Mouse (Mus musculus): ENCODE data around the gene Ston2.
A peak's percentile ranks its signal among the peaks of the same experiment; 100 is the strongest.

DNA sequence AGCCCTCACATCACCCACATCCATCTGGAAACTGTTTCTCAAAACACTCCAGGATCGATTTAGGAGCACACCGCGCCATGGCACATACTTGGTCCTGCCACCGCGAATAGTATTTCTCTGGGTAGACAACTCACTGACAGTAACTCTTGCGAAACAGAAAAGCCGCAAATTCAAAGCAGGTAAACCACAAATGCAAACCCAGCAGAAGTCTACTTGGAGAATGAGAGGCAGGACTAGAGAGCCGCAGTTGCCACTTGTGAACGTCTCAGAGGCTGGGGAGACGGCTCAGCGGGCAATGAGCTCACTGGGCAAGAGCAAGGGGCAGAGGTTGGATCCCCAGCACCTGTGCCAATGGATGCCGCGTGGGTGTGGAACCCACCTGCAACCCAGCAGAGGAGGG is 22.7 kb downstream of the Ston2 start:
- TF ChIP-seq MYOG (IDR thresholded peaks at IDR 0.05; ENCODE audit: control insufficient read depth in 1 of 3, insufficient read depth in 1 of 3, insufficient read length in 2 of 3, low read depth in 2 of 3) (peak in 1 of 3 experiments; percentile 13), POLR2AphosphoS2 (IDR thresholded peaks at IDR 0.05; ENCODE audit: insufficient read length, low read depth) (no peak), REST (IDR thresholded peaks at IDR 0.05; ENCODE audit: insufficient read depth, insufficient read length) (no peak), POLR2A (IDR thresholded peaks at IDR 0.05; ENCODE audit: insufficient read length, low read depth) (no peak), CEBPB (IDR thresholded peaks at IDR 0.05; ENCODE audit: insufficient read depth, poor library complexity, severe bottlenecking) (peak; percentile 62; the same call in 1 of the 2 replicates), MAX (IDR thresholded peaks at IDR 0.05; ENCODE audit: low read depth) (no peak), MYOD1 (IDR thresholded peaks at IDR 0.05; ENCODE audit: control insufficient read depth in 1 of 3, insufficient read length in 2 of 3, low read depth in 2 of 3) (no peak), SRF (IDR thresholded peaks at IDR 0.05; ENCODE audit: control insufficient read depth, insufficient read length, low read depth) (no peak), E2F4 (IDR thresholded peaks at IDR 0.05; ENCODE audit: insufficient read depth) (no peak), TCF3 (IDR thresholded peaks at IDR 0.05; ENCODE audit: insufficient read length, low read depth) (no peak), USF1 (IDR thresholded peaks at IDR 0.05; ENCODE audit: low read depth) (no peak), TCF12 (IDR thresholded peaks at IDR 0.05; ENCODE audit: insufficient read depth, poor library complexity, severe bottlenecking) (no peak)
